Mouse (Mus musculus) cerebellum, adult (tissue): ENCODE results near the gene Phb2.
A peak's percentile ranks its signal among the peaks of the same experiment; 100 is the strongest.

Source experiments
- ATAC-seq: cut with Nextera tagmentation; 2 replicates; pipeline ENCODE4 v1.9.2; 2017; ENCODE audit warnings: mild to moderate bottlenecking, moderate library complexity, mixed read lengths; ENCODE audit not compliant: insufficient number of reproducible peaks, low FRiP score, low TSS enrichment

Phb2 gene

GRCm38 (mm10) chr6:124689011-124689410, 23.1 kb upstream of the Phb2 start:
- ATAC-seq: no peak

GRCm38 (mm10) chr6:124690517-124690916, 21.6 kb upstream of the Phb2 start:
- ATAC-seq: no peak

GRCm38 (mm10) chr6:124693243-124693981, 18.7 kb upstream of the Phb2 start:
- ATAC-seq: no peak

- ATAC-seq: no peak
Measured at GRCm38 (mm10) chr6:124694166-124694955, 17.8 kb upstream of the Phb2 start.

GRCm38 (mm10) chr6:124696441-124697150, 15.5 kb upstream of the Phb2 start:
- no peak for ATAC-seq

GRCm38 (mm10) chr6:124698751-124699150, 13.4 kb upstream of the Phb2 start:
- no peak for ATAC-seq

GRCm38 (mm10) chr6:124699366-124699765, 12.8 kb upstream of the Phb2 start:
- peak; percentile 53; the same call in 1 of the 2 replicates for ATAC-seq

GRCm38 (mm10) chr6:124699962-124700610, 12.1 kb upstream of the Phb2 start:
- ATAC-seq: peak; percentile 34

GRCm38 (mm10) chr6:124701338-124701737, 10.8 kb upstream of the Phb2 start:
- ATAC-seq: no peak; the same call in 1 of the 2 replicates

- ATAC-seq: no peak
Measured at GRCm38 (mm10) chr6:124702102-124702783, 9.9 kb upstream of the Phb2 start.

GRCm38 (mm10) chr6:124702784-124703103, 9.4 kb upstream of the Phb2 start:
- no peak for ATAC-seq

GRCm38 (mm10) chr6:124703789-124704188, 8.3 kb upstream of the Phb2 start:
- no peak for ATAC-seq

GRCm38 (mm10) chr6:124704417-124704816, 7.7 kb upstream of the Phb2 start:
- no peak for ATAC-seq

- ATAC-seq: no peak
Measured at GRCm38 (mm10) chr6:124706061-124706627, 6.0 kb upstream of the Phb2 start.

GRCm38 (mm10) chr6:124708289-124708889, 3.7 kb upstream of the Phb2 start:
- no peak for ATAC-seq

- no peak for ATAC-seq
Measured at GRCm38 (mm10) chr6:124712918-124713317, 782 bp downstream of the Phb2 start.

- ATAC-seq: no peak
Measured at GRCm38 (mm10) chr6:124716864-124717490, 4.8 kb downstream of the Phb2 start.

- no peak for ATAC-seq
Measured at GRCm38 (mm10) chr6:124717968-124718367, 5.8 kb downstream of the Phb2 start.

GRCm38 (mm10) chr6:124718703-124719102, 6.6 kb downstream of the Phb2 start:
- ATAC-seq: no peak
